ENCODE assay signal across 11 mouse cellular contexts in the genomic region with DNA sequence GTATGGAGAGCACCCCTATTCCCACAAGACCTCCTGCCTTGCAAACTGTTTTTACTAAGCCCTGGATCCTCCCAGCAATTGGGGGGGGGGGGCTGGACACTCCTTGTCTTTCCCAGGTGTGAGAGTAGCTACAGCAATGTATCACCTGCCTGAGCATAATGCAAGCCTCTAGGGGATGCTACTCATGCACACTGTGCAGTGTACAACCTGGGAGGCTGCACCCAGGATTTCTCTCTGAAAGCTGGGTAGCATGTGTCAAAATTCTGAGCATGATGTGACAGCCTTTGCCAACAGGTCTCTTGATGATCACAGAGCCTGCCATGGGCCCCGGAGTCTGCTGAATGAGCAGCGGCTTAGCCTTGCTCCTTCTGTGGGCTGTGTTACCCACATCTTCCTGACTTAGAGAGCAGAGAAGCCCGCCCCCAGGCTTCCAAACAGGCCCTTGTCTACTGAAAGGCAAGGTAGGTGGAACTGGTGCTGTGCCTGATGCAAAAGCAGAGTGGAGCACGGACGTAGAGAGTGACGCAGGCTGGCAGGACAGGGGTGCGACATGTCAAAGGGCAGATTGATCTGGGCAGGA.
DNase-seq lines count a peak whose midpoint lies in the region; ATAC-seq and TF ChIP-seq lines count a peak whose summit lies in the region.
"Had no signal": no experiment of that assay in that cellular context is flagged by ENCODE, and none has a peak within 500 bp of the region (broad histone marks: within the 10 kb centered on the region; RNA-seq: fewer than 3 reads in every experiment).

No protein-coding gene starts in this region.

- H3K27me3 ChIP-seq in hindbrain, embryonic 12.5 days = no peaks in the 10 kb centered on the region
- H3K27me3 ChIP-seq in hindbrain, embryonic 11.5 days (ENCODE audit: control insufficient read depth, insufficient read depth, low read length) = no peaks in the 10 kb centered on the region
- H3K27me3 ChIP-seq in hindbrain, embryonic 15.5 days = no peaks in the 10 kb centered on the region
- no peaks in the 10 kb centered on the region for H3K27me3 ChIP-seq in midbrain, embryonic 11.5 days (ENCODE audit: control insufficient read depth, insufficient read depth, low read length)
- H3K27me3 ChIP-seq: stomach, embryonic 15.5 days had no signal

- H3K36me3 ChIP-seq in hindbrain, embryonic 12.5 days = peaks cover 15% of the 10 kb centered on the region; the same call in 1 of the 2 replicates
- no peaks in the 10 kb centered on the region for H3K36me3 ChIP-seq in hindbrain, embryonic 11.5 days (ENCODE audit: control insufficient read depth, insufficient read depth, low read length)
- no peaks in the 10 kb centered on the region for H3K36me3 ChIP-seq in hindbrain, embryonic 15.5 days
- H3K36me3 ChIP-seq in midbrain, embryonic 11.5 days (ENCODE audit: control insufficient read depth, insufficient read depth, low read length) = no peaks in the 10 kb centered on the region
- H3K36me3 ChIP-seq: stomach, embryonic 15.5 days had no signal

- TF ChIP-seq POLR2A in cortical plate, adult 2 months (IDR thresholded peaks at IDR 0.05; ENCODE audit: extremely low read depth, insufficient read depth, low read length) = no peak

- H3K27ac ChIP-seq in hindbrain, embryonic 12.5 days = peak overlapping the region; percentile 70
- H3K27ac ChIP-seq in hindbrain, embryonic 11.5 days (ENCODE audit: low read depth, low read length) = no peak overlapping the region; the same call in 1 of the 2 replicates
- H3K27ac ChIP-seq in cortical plate, adult 2 months (ENCODE audit: insufficient read depth, low read length) = peak overlapping the region; percentile 38
- peak overlapping the region; percentile 67 for H3K27ac ChIP-seq in hindbrain, embryonic 15.5 days (replicated peaks)
- H3K27ac ChIP-seq in midbrain, embryonic 11.5 days (ENCODE audit: low read depth, low read length) = no peak overlapping the region
- H3K27ac ChIP-seq: macrophage; stomach, embryonic 15.5 days had no signal

- DNase-seq in hindbrain, embryonic 11.5 days (ENCODE audit: low spot score) = no peak
- no peak for DNase-seq in midbrain, embryonic 11.5 days (ENCODE audit: low spot score, missing footprints)
- no peak for DNase-seq in lung, postnatal 25 days (ENCODE audit: low spot score)
- no peak for DNase-seq in gastrocnemius, postnatal 4 days (ENCODE audit: low spot score in 2 of 2)
- no peak for DNase-seq in kidney, postnatal 36 days
- DNase-seq: gastrocnemius, postnatal 10 days had no signal

- ATAC-seq in hindbrain, embryonic 12.5 days (ENCODE audit: low FRiP score) = no peak
- ATAC-seq in hindbrain, embryonic 11.5 days (ENCODE audit: low FRiP score) = no peak
- ATAC-seq in hindbrain, embryonic 15.5 days (ENCODE audit: low FRiP score, low read depth) = no peak
- no peak for ATAC-seq in midbrain, embryonic 11.5 days (ENCODE audit: low FRiP score)

- H3K4me1 ChIP-seq in hindbrain, embryonic 12.5 days = peaks cover 64% of the 10 kb centered on the region
- H3K4me1 ChIP-seq in hindbrain, embryonic 11.5 days (replicated peaks; ENCODE audit: control insufficient read depth, insufficient read depth, low read length) = no peaks in the 10 kb centered on the region; the same call in 1 of the 2 replicates
- H3K4me1 ChIP-seq in cortical plate, adult 2 months (ENCODE audit: control insufficient read depth, insufficient read depth, low read length) = peaks cover 7% of the 10 kb centered on the region
- peaks cover 56% of the 10 kb centered on the region for H3K4me1 ChIP-seq in hindbrain, embryonic 15.5 days (replicated peaks)
- peaks cover 8% of the 10 kb centered on the region for H3K4me1 ChIP-seq in midbrain, embryonic 11.5 days (ENCODE audit: control insufficient read depth, insufficient read depth, low read length)
- H3K4me1 ChIP-seq: stomach, embryonic 15.5 days had no signal

- peak overlapping the region; percentile 29; the same call in 1 of the 2 replicates for H3K9ac ChIP-seq in hindbrain, embryonic 12.5 days
- H3K9ac ChIP-seq in hindbrain, embryonic 11.5 days (ENCODE audit: low read depth, low read length) = no peak overlapping the region
- no peak overlapping the region for H3K9ac ChIP-seq in hindbrain, embryonic 15.5 days
- H3K9ac ChIP-seq in midbrain, embryonic 11.5 days (ENCODE audit: low read length) = 0 out of 2 replicates have a peak overlapping the region, but pooled peaks have one; percentile 12
- H3K9ac ChIP-seq: stomach, embryonic 15.5 days had no signal

- H3K4me3 ChIP-seq in hindbrain, embryonic 12.5 days = no peak overlapping the region
- no peak overlapping the region for H3K4me3 ChIP-seq in hindbrain, embryonic 11.5 days (ENCODE audit: low read depth, low read length)
- H3K4me3 ChIP-seq in cortical plate, adult 2 months (ENCODE audit: insufficient read depth, low read length) = no peak overlapping the region
- H3K4me3 ChIP-seq in hindbrain, embryonic 15.5 days = no peak overlapping the region
- no peak overlapping the region for H3K4me3 ChIP-seq in midbrain, embryonic 11.5 days (ENCODE audit: low read depth, low read length)
- H3K4me3 ChIP-seq: stomach, embryonic 15.5 days had no signal

- 79% methylated on average over 7 of the region's 7 CpGs for WGBS in hindbrain, embryonic 12.5 days
- WGBS in hindbrain, embryonic 11.5 days = 89% methylated on average over 7 of the region's 7 CpGs
- 80% methylated on average over 7 of the region's 7 CpGs for WGBS in hindbrain, embryonic 15.5 days
- 91% methylated on average over 7 of the region's 7 CpGs for WGBS in midbrain, embryonic 11.5 days

- H3K9me3 ChIP-seq in hindbrain, embryonic 12.5 days (replicated peaks) = no peaks in the 10 kb centered on the region
- no peaks in the 10 kb centered on the region for H3K9me3 ChIP-seq in hindbrain, embryonic 11.5 days (ENCODE audit: control insufficient read depth, low read length)
- H3K9me3 ChIP-seq in hindbrain, embryonic 15.5 days = no peaks in the 10 kb centered on the region
- H3K9me3 ChIP-seq in midbrain, embryonic 11.5 days (ENCODE audit: control insufficient read depth, low read length) = no peaks in the 10 kb centered on the region
- H3K9me3 ChIP-seq: stomach, embryonic 15.5 days had no signal

- no peak overlapping the region for H3K4me2 ChIP-seq in hindbrain, embryonic 12.5 days (replicated peaks)
- H3K4me2 ChIP-seq in hindbrain, embryonic 11.5 days (replicated peaks; ENCODE audit: low read depth, low read length) = no peak overlapping the region
- no peak overlapping the region for H3K4me2 ChIP-seq in hindbrain, embryonic 15.5 days
- H3K4me2 ChIP-seq in midbrain, embryonic 11.5 days = no peak overlapping the region
- H3K4me2 ChIP-seq: stomach, embryonic 15.5 days had no signal

- TF ChIP-seq CTCF in cortical plate, adult 2 months (IDR thresholded peaks at IDR 0.05; ENCODE audit: extremely low read depth, insufficient read depth, low read length) = no peak

Comparison
In these comparisons a context has a peak if more than half of its experiments do, and no peak if none do; other contexts are left out.
1. H3K27ac ChIP-seq: peak in hindbrain, embryonic 12.5 days (single experiment), cortical plate, adult 2 months (single experiment) and hindbrain, embryonic 15.5 days (single experiment); none in hindbrain, embryonic 11.5 days (single experiment) and midbrain, embryonic 11.5 days (single experiment).
2. H3K9ac ChIP-seq: peak in hindbrain, embryonic 12.5 days (single experiment) and midbrain, embryonic 11.5 days (single experiment); none in hindbrain, embryonic 11.5 days (single experiment) and hindbrain, embryonic 15.5 days (single experiment).